Mouse (Mus musculus) neural tube, embryonic 13.5 days (tissue): ENCODE measurements at regions not wholly inside any gene's neighbourhood (a gene's known extent, or its start where the extent isn't known, plus 50 kb on each side); places are given as distances from the start of the nearest gene placed in this dataset.

Experiments used
- ATAC-seq: fragments of 200-750 bp; cut with Nextera tagmentation; 2 replicates; pipeline ENCODE4 v1.8.0; 2017; ENCODE audit warnings: low read depth, mild to moderate bottlenecking, moderate TSS enrichment, moderate library complexity
- H3K27ac ChIP-seq: fragments of 300-500 bp; sonication (generic); replicated peaks from 2 replicates; pipeline ENCODE4 v1.5.1; 2015; ENCODE audit warnings: moderate library complexity, mild to moderate bottlenecking, inconsistent platforms
- H3K27me3 ChIP-seq: fragments of 300-500 bp; sonication (generic); 2 replicates; pipeline ENCODE4 v1.6.1; 2015; ENCODE audit warnings: mild to moderate bottlenecking, inconsistent platforms
- H3K36me3 ChIP-seq: fragments of 300-500 bp; sonication (generic); 2 replicates; pipeline ENCODE4 v1.6.1; 2015; ENCODE audit warnings: mild to moderate bottlenecking, inconsistent platforms
- H3K4me1 ChIP-seq: fragments of 300-500 bp; sonication (generic); replicated peaks from 2 replicates; pipeline ENCODE4 v1.6.1; 2015; ENCODE audit warnings: inconsistent platforms
- H3K4me2 ChIP-seq: fragments of 300-500 bp; sonication (generic); 2 replicates; pipeline ENCODE4 v1.6.1; 2015; ENCODE audit warnings: inconsistent platforms, mild to moderate bottlenecking, moderate library complexity
- H3K4me3 ChIP-seq: fragments of 300-500 bp; sonication (generic); 2 replicates; pipeline ENCODE4 v1.5.1; 2015; ENCODE audit warnings: mild to moderate bottlenecking, inconsistent platforms
- H3K9ac ChIP-seq: fragments of 300-500 bp; sonication (generic); 2 replicates; pipeline ENCODE4 v1.6.1; 2015; ENCODE audit warnings: moderate library complexity, mild to moderate bottlenecking, inconsistent platforms
- H3K9me3 ChIP-seq: fragments of 300-500 bp; sonication (generic); 2 replicates; pipeline ENCODE4 v1.6.1; 2016; ENCODE audit warnings: inconsistent platforms
- WGBS: fragments of 180-500 bp; shearing (Covaris S2); methylation state at CpG from one replicate; pipeline ENCODE4 v1.1.7; 2015; 5-methylcytosine and 5-hydroxymethylcytosine counted together

DNA sequence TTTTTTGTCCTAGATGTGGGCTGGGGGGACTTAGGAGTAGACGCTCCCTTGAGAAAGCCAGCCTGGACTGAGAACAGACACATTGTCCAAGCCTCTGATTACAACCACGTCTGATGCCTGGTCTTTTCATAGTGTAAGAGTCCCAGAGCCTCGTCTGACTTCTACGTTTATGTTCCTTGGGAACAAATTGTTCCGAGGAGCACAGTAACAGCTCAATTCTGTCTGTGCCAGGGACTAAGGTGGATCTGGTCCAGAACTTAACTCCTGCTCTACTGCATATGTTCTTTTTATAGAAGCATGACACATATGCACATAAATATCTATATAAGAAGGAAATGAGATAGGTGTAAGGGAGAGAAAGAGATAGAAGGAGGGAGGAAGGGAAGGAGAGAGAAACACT lies 537.2 kb upstream of the Kdm8 start:
- H3K27me3 ChIP-seq, result no peaks in the 10 kb centered on the region
- H3K4me1 ChIP-seq, result no peaks in the 10 kb centered on the region

DNA sequence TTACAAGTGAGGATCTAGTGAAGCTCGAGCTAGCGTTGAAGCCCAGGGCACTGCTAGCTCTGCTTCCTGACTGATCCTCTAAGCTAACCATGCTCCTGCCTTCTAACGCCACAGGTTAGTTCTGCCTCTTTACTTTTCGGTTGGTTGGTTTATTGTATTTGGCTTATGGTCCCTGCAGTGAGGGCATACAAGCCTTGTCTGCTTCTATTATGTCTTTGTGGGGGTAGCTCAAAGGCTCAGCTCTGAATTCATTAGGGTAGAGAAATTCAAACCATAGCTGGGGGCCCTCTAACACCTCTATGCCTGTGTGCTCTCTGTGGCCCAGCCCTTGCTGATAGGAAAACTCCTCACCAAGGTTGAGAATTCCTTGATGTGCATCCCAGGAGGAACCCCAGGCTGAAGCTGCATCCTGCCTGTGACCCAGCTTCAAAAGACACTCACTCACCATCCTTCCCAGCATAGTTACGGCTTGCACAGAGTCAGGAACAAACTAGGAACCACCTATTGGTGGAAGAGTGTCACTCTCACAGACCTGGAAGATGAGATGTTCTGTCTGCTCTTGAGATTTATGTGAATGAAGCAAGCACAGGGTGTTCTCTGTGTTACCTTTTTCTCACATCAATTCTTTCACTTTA lies 536.7 kb upstream of the Kdm8 start:
- no peaks in the 10 kb centered on the region for H3K36me3 ChIP-seq
- H3K9me3 ChIP-seq, result peaks cover 7% of the 10 kb centered on the region; the same call in 1 of the 2 replicates
- no peaks in the 10 kb centered on the region for H3K4me1 ChIP-seq
- no peak overlapping the region for H3K4me3 ChIP-seq
- H3K9ac ChIP-seq, result no peak overlapping the region
- H3K27ac ChIP-seq, result no peak overlapping the region
- ATAC-seq, result no peak
- 60% methylated on average over 5 of the region's 5 CpGs for WGBS
- no peak overlapping the region for H3K4me2 ChIP-seq
- H3K27me3 ChIP-seq, result no peaks in the 10 kb centered on the region

More for the DNA sequence above, 537.2 kb upstream of the Kdm8 start:
- H3K36me3 ChIP-seq, result no peaks in the 10 kb centered on the region
- WGBS, result 66% methylated on average over 5 of the region's 5 CpGs
- no peak overlapping the region for H3K9ac ChIP-seq
- H3K9me3 ChIP-seq, result peaks cover 7% of the 10 kb centered on the region; the same call in 1 of the 2 replicates
- H3K4me2 ChIP-seq, result no peak overlapping the region
- H3K27ac ChIP-seq, result no peak overlapping the region
- H3K4me3 ChIP-seq, result no peak overlapping the region
- no peak for ATAC-seq

DNA sequence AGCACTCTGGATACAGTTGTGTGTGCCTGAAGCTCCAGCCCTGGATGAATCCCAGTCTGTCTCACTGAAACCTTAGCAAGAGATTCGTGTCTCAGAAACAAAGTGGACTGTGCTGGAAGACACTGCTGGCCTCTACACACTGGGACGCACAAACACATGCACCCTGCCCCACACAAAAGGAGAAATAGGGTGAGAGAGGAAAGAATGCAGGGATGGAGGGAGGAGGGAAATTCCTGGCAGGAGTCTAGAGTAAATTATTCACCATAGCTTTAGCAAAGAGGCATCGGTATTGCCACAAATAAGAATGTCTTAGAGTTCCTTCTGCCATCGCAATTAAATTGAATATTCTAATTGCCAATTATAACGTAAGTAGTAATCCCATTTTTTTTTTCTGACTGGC lies 530.4 kb upstream of the Kdm8 start:
- H3K9me3 ChIP-seq, result peaks cover 6% of the 10 kb centered on the region; the same call in 1 of the 2 replicates
- H3K4me3 ChIP-seq, result no peak overlapping the region
- H3K9ac ChIP-seq, result no peak overlapping the region
- H3K4me1 ChIP-seq, result peaks cover 15% of the 10 kb centered on the region
- ATAC-seq, result no peak
- WGBS, result 61% methylated on average over 5 of the region's 5 CpGs
- H3K4me2 ChIP-seq, result no peak overlapping the region
- no peaks in the 10 kb centered on the region for H3K36me3 ChIP-seq
- H3K27ac ChIP-seq, result no peak overlapping the region
- no peaks in the 10 kb centered on the region for H3K27me3 ChIP-seq

DNA sequence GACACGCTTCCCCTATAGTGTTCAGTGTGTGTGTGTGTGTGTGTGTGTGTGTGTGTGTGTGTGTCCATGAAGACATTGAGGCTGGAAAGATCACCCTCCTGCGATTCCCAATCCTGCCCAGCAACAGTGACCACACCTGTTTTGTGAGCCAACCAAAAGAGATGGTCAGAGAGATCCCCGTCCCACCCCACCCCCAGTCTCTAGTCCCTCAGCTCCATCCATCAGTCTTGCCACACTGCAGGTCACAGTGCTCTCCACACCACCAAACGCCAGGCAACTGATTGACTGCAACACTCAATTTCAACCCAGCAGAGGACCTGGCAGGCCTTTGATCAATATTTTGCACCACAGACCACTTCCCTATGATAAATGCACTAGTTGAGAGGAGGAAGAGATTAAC lies 530.0 kb upstream of the Kdm8 start:
- peak; percentile 47; the same call in 1 of the 2 replicates for ATAC-seq
- H3K9ac ChIP-seq, result no peak overlapping the region
- peaks cover 1% of the 10 kb centered on the region; the same call in 1 of the 2 replicates for H3K9me3 ChIP-seq
- WGBS, result 53% methylated on average over 4 of the region's 4 CpGs
- H3K36me3 ChIP-seq, result no peaks in the 10 kb centered on the region
- peaks cover 15% of the 10 kb centered on the region for H3K4me1 ChIP-seq
- H3K4me2 ChIP-seq, result no peak overlapping the region
- H3K27ac ChIP-seq, result 0 out of 2 replicates have a peak overlapping the region, but pooled peaks have one; percentile 6
- no peak overlapping the region for H3K4me3 ChIP-seq
- H3K27me3 ChIP-seq, result no peaks in the 10 kb centered on the region

DNA sequence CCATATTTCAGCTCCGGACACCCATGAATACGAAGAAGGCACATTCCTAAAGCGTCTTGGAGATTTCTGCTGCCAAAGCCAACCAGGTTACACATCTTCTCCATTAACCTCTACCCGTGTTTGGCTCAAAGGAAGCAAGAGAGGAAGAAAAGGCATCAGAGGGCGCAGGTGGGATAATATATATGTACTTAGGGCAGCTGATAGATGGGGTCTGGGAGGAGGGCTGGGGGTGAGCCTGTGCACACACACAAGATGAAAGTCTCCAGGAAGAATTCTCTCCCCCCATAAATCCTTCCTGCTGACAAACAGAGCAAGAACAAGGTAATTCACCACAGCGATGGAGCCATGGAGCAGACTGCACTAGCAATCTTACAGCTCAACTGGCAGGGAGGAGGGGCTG lies 529.5 kb upstream of the Kdm8 start:
- WGBS, result 51% methylated on average over 6 of the region's 6 CpGs
- Histone ChIP-seq H3K4me2 (no peak overlapping the region), H3K4me1 (peaks cover 15% of the 10 kb centered on the region), H3K9me3 (no peaks in the 10 kb centered on the region), H3K36me3 (no peaks in the 10 kb centered on the region), H3K27ac (0 out of 2 replicates have a peak overlapping the region, but pooled peaks have one; percentile 6), H3K27me3 (no peaks in the 10 kb centered on the region), H3K4me3 (no peak overlapping the region), H3K9ac (no peak overlapping the region)
- peak; percentile 61; the same call in 1 of the 2 replicates for ATAC-seq

DNA sequence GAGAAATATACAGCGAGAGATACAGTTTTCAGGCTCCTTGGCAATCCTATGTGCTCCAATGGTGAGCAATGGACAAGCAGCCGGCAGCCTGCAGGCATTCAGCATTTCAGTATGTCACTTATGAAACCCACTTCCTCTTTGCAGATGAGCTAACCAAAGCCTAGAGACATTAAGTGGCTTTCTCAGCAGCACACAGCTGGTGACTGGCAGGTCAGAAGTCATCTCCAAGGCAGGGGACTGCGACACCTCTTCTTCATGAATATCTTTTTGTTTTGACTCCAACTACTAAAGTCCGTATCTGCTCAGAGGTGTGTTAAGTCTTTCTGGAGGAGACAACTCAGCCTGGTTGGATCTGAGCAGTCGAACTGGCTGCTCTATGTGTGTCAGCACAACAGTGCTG lies 528.8 kb upstream of the Kdm8 start:
- no peaks in the 10 kb centered on the region for H3K27me3 ChIP-seq
- H3K4me2 ChIP-seq, result no peak overlapping the region
- H3K9me3 ChIP-seq, result no peaks in the 10 kb centered on the region
- H3K4me1 ChIP-seq, result peaks cover 15% of the 10 kb centered on the region
- H3K4me3 ChIP-seq, result no peak overlapping the region
- 78% methylated on average over 5 of the region's 5 CpGs for WGBS
- H3K27ac ChIP-seq, result 0 out of 2 replicates have a peak overlapping the region, but pooled peaks have one; percentile 6
- H3K9ac ChIP-seq, result no peak overlapping the region
- no peaks in the 10 kb centered on the region for H3K36me3 ChIP-seq
- no peak for ATAC-seq

DNA sequence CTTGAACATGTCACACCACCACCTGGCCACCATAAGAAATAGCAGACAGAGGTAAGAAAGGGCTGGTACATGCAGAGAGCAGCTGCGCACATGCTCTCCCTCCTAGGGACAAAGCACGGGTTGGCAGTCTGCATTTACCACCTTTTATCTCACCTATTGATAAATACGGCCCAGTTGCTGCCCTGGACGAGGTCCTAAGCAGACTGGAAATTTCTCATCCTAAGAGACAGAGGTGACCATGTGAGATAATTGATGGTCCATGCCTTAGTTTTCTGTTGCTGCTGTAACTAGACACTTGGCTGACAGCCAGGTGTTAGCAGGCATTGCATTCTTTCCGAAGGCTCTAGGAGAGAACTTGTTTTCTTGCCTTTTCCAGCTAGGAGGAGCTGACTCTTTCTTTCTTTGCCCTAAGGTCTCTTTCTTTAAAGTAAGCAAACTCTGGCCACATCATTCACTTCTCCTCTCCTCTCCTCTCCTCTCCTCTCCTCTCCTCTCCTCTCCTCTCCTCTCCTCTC lies 526.8 kb upstream of the Kdm8 start:
- no peak for ATAC-seq
- 50% methylated on average over 5 of the region's 5 CpGs for WGBS
- H3K4me1 ChIP-seq, result peaks cover 15% of the 10 kb centered on the region

DNA sequence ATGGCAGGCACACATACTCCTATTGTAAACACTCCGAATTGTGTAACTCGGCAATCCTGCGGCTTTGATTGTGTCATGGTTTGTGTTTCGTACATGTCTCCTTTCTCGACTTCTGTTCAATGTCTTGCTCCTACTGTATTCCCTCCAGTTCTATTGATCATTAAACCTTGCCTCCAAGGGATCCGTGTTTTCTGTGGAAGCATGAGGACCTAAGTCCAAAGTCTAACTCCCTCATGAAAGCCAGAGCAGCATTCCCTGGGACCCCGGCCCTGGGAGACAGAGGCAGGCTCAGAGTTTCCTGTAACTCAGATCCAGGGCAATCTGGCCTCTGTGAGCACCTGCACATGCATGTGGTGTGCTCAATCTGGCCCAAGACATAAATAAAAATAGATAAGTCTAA lies 521.7 kb upstream of the Kdm8 start:
- H3K4me3 ChIP-seq, result no peak overlapping the region
- no peaks in the 10 kb centered on the region for H3K27me3 ChIP-seq
- no peak overlapping the region for H3K9ac ChIP-seq
- no peaks in the 10 kb centered on the region for H3K36me3 ChIP-seq
- H3K27ac ChIP-seq, result no peak overlapping the region
- no peak for ATAC-seq
- 85% methylated on average over 7 of the region's 7 CpGs for WGBS
- H3K4me2 ChIP-seq, result no peak overlapping the region
- H3K9me3 ChIP-seq, result no peaks in the 10 kb centered on the region
- H3K4me1 ChIP-seq, result peaks cover under 1% of the 10 kb centered on the region; the same call in 1 of the 2 replicates

More for the DNA sequence above, 526.8 kb upstream of the Kdm8 start:
- Histone ChIP-seq H3K4me3 (no peak overlapping the region), H3K36me3 (no peaks in the 10 kb centered on the region), H3K4me2 (no peak overlapping the region), H3K9ac (no peak overlapping the region), H3K27me3 (no peaks in the 10 kb centered on the region), H3K27ac (no peak overlapping the region), H3K9me3 (no peaks in the 10 kb centered on the region)

DNA sequence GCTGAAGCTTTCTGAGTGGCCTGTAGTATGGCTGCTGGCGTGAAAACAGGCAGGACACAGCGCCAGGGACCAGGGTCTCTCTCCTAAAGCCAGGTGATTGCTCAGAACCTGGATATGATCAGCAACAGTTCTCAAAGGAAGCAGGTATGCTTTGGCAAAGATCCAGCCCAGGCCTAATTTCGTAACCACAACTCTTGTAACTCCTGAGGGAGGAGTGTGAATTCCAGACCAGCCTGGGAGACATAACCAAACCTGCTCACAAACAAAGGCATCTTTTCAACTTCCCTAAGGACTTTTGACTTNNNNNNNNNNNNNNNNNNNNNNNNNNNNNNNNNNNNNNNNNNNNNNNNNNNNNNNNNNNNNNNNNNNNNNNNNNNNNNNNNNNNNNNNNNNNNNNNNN lies 510.9 kb upstream of the Kdm8 start:
- 85% methylated on average over 3 of the region's 3 CpGs for WGBS
- Histone ChIP-seq H3K36me3 (no peaks in the 10 kb centered on the region), H3K27ac (no peak overlapping the region), H3K4me2 (no peak overlapping the region), H3K4me3 (no peak overlapping the region), H3K27me3 (no peaks in the 10 kb centered on the region), H3K9ac (no peak overlapping the region), H3K4me1 (no peaks in the 10 kb centered on the region), H3K9me3 (no peaks in the 10 kb centered on the region)
- no peak for ATAC-seq

DNA sequence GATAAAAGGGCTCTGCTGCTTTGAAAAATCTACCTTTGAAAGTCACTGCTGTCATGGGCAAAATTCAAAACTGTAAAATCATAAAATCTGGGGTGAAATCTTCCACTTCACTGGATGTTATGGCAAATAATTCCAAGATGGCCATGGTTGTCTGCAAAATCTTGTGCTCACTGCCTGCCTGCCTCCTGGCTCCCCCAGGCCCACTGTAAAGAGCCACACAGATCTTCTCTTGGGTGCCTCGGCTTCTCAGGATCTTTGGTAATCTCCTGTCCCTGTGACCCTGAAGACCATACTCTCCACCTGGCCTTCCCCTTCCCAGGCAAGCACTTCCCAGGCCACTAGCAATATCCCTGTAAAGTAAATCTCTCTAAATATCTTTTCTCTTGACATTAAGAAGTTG lies 505.1 kb upstream of the Kdm8 start:
- Histone ChIP-seq H3K4me2 (no peak overlapping the region), H3K4me1 (no peaks in the 10 kb centered on the region), H3K9me3 (no peaks in the 10 kb centered on the region), H3K27me3 (no peaks in the 10 kb centered on the region), H3K36me3 (no peaks in the 10 kb centered on the region), H3K9ac (no peak overlapping the region), H3K4me3 (no peak overlapping the region), H3K27ac (no peak overlapping the region)
- 92% methylated on average over 1 of the region's 1 CpGs for WGBS
- ATAC-seq, result no peak

DNA sequence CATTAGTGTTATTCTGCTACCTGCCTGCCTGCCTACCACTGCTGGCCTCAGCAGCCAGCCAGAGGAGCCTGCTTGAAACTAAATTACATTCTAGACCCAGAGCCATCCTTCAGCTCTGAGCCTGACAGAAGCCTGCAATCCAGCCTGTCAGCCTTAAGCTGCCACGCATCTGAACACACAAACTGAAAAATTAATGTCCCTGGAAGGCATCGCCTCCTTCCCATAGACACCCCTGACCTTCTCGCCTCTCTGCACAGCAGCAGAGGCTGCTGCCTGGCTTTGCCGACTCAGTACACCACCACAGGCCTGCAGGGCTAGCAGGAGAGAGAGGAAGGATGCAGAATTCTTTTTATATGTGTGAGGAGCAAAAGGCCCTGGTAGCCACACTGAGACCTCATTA lies 502.9 kb upstream of the Kdm8 start:
- Histone ChIP-seq H3K27me3 (no peaks in the 10 kb centered on the region), H3K27ac (peak overlapping the region; percentile 11; the same call in 1 of the 2 replicates), H3K4me1 (no peaks in the 10 kb centered on the region), H3K4me2 (no peak overlapping the region), H3K4me3 (no peak overlapping the region), H3K9me3 (no peaks in the 10 kb centered on the region), H3K9ac (no peak overlapping the region), H3K36me3 (no peaks in the 10 kb centered on the region)
- no peak; the same call in 1 of the 2 replicates for ATAC-seq
- WGBS, result 45% methylated on average over 4 of the region's 4 CpGs

DNA sequence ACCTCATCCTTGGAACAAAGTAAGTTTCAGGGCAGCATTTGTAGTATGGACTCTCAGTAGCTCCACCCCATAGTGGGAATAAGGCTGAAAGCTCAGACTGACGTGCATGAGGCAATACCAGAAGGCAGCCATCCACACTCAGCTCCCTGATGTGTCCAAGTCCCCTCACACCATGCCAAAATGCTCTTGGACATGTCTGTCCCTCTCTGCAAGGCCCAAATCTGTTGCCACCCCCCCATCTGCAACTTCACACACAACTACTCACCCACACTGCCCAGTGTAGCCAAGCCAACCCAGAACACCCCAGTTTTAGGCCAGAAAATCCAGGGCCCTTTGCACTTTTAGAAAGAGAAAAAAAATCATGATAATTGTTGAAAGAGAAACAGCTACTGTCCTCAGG lies 498.1 kb upstream of the Kdm8 start:
- no peaks in the 10 kb centered on the region for H3K27me3 ChIP-seq
- H3K4me3 ChIP-seq, result no peak overlapping the region
- H3K9me3 ChIP-seq, result no peaks in the 10 kb centered on the region
- H3K4me1 ChIP-seq, result no peaks in the 10 kb centered on the region
- no peak overlapping the region for H3K4me2 ChIP-seq
- 68% methylated on average over 1 of the region's 1 CpGs for WGBS
- no peak overlapping the region for H3K27ac ChIP-seq
- no peaks in the 10 kb centered on the region for H3K36me3 ChIP-seq
- no peak overlapping the region for H3K9ac ChIP-seq
- no peak for ATAC-seq

DNA sequence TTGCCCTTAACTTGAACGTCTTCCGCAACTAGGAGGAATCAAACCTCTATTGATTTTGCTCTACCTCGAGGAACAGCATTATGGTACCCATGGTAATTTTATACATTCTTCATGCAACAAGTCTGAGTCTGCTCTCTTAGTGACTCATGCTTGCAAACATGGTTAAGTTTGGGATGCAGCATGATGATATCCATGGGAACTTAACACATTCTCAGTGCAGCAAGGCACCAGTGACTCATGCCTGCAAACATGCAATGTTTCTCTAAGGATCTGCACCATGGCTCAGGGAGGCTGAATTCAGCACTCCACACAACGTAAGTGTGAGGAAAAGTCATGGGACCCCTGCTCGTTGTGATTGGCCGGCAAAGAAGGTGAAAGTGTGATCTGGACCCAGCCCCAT lies 487.1 kb upstream of the Kdm8 start:
- H3K27me3 ChIP-seq, result no peaks in the 10 kb centered on the region
- no peaks in the 10 kb centered on the region for H3K4me1 ChIP-seq
- H3K4me2 ChIP-seq, result no peak overlapping the region
- no peak overlapping the region for H3K9ac ChIP-seq
- WGBS, result 88% methylated on average over 6 of the region's 6 CpGs
- H3K4me3 ChIP-seq, result no peak overlapping the region
- ATAC-seq, result no peak
- H3K36me3 ChIP-seq, result no peaks in the 10 kb centered on the region
- no peaks in the 10 kb centered on the region for H3K9me3 ChIP-seq
- no peak overlapping the region for H3K27ac ChIP-seq
